Mouse (Mus musculus): Measurements from ENCODE around the gene Ptcd2.

GRCm38 (mm10) chr13:99308393-99308792, 36.1 kb downstream of the Ptcd2 start:
- no peak for TF ChIP-seq POLR2A (IDR thresholded peaks at IDR 0.05; ENCODE audit: extremely low read depth, insufficient read depth, low read length)
- no peak for TF ChIP-seq CTCF (IDR thresholded peaks at IDR 0.05; ENCODE audit: extremely low read depth, insufficient read depth, low read length)
